Mouse (Mus musculus) megakaryocyte progenitor cell, adult 5-6 weeks (primary cell): ENCODE data around the gene Itgb1. TPM values are rescaled to one million over a fixed set of nuclear protein-coding genes. Genes with fewer than 3 reads are reported as not detected.

Source experiments
- total RNA-seq, 2 experiments: library from RNA; stranded (forward) in 1 of 2; stranded (reverse) in 1 of 2; fragments of 157-497, 149-512 nt in 1 of 2; fragments of 200-1000 nt in 1 of 2; gene quantifications; 2 replicates each; pipeline versions ENCODE4 v1.2.3 to v1.2.4; 2015 to 2017

Gene Itgb1
- total RNA-seq, 2 experiments from 2014 or later, result 78.2 to 139 TPM

Other genes with a start within 250 kb of the Itgb1 start
- not detected in 2 replicates for gene Gm3952, start 113.0 kb downstream of the Itgb1 start, total RNA-seq (2015)
- gene Gm3952, start 113.0 kb downstream of the Itgb1 start, total RNA-seq (2017), result not detected in 2 replicates